Mouse (Mus musculus): ENCODE results near the gene Nr2c1. TPM values are rescaled to one million over a fixed set of nuclear protein-coding genes. Genes with fewer than 3 reads are reported as not detected.

Gene Nr2c1
- polyA plus RNA-seq, 1 experiment from 2014 or later = 6.9 TPM

DNA sequence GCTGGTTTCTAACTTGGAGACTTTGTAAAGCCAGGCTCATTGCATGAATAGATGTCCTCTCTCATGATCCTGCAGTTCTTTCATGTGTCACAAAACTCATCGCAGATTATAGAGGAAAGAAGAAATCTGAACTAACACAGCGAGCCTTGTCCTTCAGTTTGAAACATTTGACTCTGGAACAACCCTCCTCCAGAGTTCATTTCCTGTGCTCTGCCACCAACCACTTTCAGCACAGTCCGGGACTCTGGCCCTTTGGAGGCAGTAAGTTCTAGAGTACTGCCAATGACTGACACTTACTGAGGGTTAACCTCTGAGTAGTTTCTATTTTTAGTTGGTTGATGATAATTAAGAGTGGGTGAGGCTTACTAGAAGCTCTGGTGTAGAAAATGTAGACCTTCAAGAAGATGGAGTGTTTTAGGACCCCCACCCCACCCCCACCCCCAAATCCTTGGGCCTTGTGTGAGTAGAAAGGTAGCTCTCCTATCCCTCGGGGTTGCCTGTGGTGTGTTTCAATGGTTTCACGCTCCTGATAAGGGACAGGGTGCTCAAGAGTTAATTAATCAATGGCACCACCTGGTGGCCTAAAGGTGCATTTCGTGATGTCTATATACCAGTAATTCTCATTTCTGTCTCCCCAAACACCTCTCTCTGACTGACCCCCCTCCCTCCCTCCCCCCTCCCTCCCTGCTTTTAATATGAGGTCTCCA is 31.8 kb upstream of the Nr2c1 start:
- Histone ChIP-seq H3K36me3 (ENCODE audit: control insufficient read depth, insufficient read depth, low read length) (no peaks in the 10 kb centered on the region), H3K9me3 (ENCODE audit: control insufficient read depth, low read length) (no peaks in the 10 kb centered on the region), H3K4me1 (ENCODE audit: control insufficient read depth, insufficient read depth, low read depth, low read length) (no peaks in the 10 kb centered on the region), H3K9ac (ENCODE audit: low read depth, low read length) (no peak overlapping the region), H3K4me2 (ENCODE audit: low read length) (peak overlapping the region; percentile 25; the same call in 1 of the 2 replicates), H3K27ac (ENCODE audit: low read depth, low read length) (no peak overlapping the region), H3K27me3 (replicated peaks; ENCODE audit: control insufficient read depth, insufficient read depth, low read length) (no peaks in the 10 kb centered on the region), H3K4me3 (ENCODE audit: low read length) (no peak overlapping the region)
- WGBS = 38% methylated on average over 6 of the region's 6 CpGs
- ATAC-seq = peak; percentile 77

DNA sequence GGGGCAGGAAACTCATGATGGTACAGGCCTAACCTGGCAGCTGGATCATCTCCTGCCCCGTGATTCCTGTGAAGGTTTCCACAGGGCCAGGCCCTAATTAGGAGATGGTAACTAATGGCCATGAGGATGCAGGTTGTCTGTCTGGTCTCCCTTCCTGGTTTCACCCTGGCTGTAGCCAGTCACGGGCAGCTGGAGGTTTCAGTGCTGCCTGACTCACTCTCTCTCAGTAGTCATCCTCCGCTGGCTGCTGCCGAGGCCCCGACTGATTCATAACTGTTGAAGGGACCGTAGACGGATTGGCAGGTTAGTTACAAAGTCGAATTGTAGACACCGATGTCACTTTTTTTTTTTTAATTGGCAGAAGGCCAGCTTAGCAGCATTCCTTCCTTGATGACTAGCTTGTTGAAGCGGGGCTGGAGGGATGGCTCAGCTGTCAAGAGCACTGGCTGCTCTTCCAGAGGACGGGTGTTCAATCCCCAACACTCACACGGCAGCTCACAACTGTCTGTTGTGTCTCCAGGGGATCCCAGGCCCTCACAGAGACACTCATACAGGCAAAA is 31.0 kb upstream of the Nr2c1 start:
- ATAC-seq = no peak
- Histone ChIP-seq H3K9ac (ENCODE audit: low read depth, low read length) (no peak overlapping the region), H3K27me3 (replicated peaks; ENCODE audit: control insufficient read depth, insufficient read depth, low read length) (no peaks in the 10 kb centered on the region), H3K9me3 (ENCODE audit: control insufficient read depth, low read length) (no peaks in the 10 kb centered on the region), H3K36me3 (ENCODE audit: control insufficient read depth, insufficient read depth, low read length) (no peaks in the 10 kb centered on the region), H3K4me2 (ENCODE audit: low read length) (no peak overlapping the region), H3K4me1 (ENCODE audit: control insufficient read depth, insufficient read depth, low read depth, low read length) (no peaks in the 10 kb centered on the region), H3K27ac (ENCODE audit: low read depth, low read length) (no peak overlapping the region), H3K4me3 (ENCODE audit: low read length) (no peak overlapping the region)
- 70% methylated on average over 12 of the region's 12 CpGs for WGBS

DNA sequence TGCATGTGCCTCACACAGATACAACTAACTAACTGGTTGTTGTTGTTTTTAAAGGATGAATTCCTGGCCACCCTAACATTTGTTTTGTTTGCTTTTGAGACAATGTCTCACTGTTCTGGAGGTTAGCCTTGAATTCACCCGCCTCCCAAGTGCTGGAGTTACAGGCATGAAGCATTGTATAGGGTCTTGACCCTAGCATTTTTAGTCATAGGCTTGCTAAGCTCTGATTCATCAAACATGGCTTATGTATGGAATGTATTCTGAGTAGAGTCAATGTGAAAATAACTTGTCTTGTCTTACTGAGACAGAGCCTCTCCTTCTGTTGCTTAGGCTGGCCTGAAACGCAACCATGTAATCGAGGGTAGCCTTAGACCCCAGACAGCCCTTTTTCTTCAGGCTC is 29.9 kb upstream of the Nr2c1 start:
- H3K27me3 ChIP-seq (replicated peaks; ENCODE audit: control insufficient read depth, insufficient read depth, low read length) = no peaks in the 10 kb centered on the region
- H3K4me1 ChIP-seq (ENCODE audit: control insufficient read depth, insufficient read depth, low read depth, low read length) = no peaks in the 10 kb centered on the region
- H3K9ac ChIP-seq (ENCODE audit: low read depth, low read length) = no peak overlapping the region
- no peak overlapping the region for H3K4me3 ChIP-seq (ENCODE audit: low read length)
- ATAC-seq = no peak
- no peak overlapping the region for H3K4me2 ChIP-seq (ENCODE audit: low read length)
- H3K27ac ChIP-seq (ENCODE audit: low read depth, low read length) = no peak overlapping the region
- no peaks in the 10 kb centered on the region for H3K36me3 ChIP-seq (ENCODE audit: control insufficient read depth, insufficient read depth, low read length)
- H3K9me3 ChIP-seq (ENCODE audit: control insufficient read depth, low read length) = no peaks in the 10 kb centered on the region
- WGBS = 89% methylated on average over 3 of the region's 3 CpGs

GRCm38 (mm10) chr10:94118993-94119392 is 28.8 kb upstream of the Nr2c1 start:
- no peaks in the 10 kb centered on the region for H3K27me3 ChIP-seq (replicated peaks; ENCODE audit: control insufficient read depth, insufficient read depth, low read length)
- H3K36me3 ChIP-seq (ENCODE audit: control insufficient read depth, insufficient read depth, low read length) = no peaks in the 10 kb centered on the region
- no peak overlapping the region for H3K9ac ChIP-seq (ENCODE audit: low read depth, low read length)
- no peak overlapping the region for H3K4me2 ChIP-seq (ENCODE audit: low read length)
- no peaks in the 10 kb centered on the region for H3K4me1 ChIP-seq (ENCODE audit: control insufficient read depth, insufficient read depth, low read depth, low read length)
- 93% methylated on average over 7 of the region's 7 CpGs for WGBS
- H3K9me3 ChIP-seq (ENCODE audit: control insufficient read depth, low read length) = no peaks in the 10 kb centered on the region
- no peak for ATAC-seq
- H3K27ac ChIP-seq (ENCODE audit: low read depth, low read length) = no peak overlapping the region
- H3K4me3 ChIP-seq (ENCODE audit: low read length) = no peak overlapping the region

- no peaks in the 10 kb centered on the region for H3K36me3 ChIP-seq (ENCODE audit: control insufficient read depth, insufficient read depth, low read length)
- no peaks in the 10 kb centered on the region for H3K4me1 ChIP-seq (ENCODE audit: control insufficient read depth, insufficient read depth, low read depth, low read length)
- no peaks in the 10 kb centered on the region for H3K27me3 ChIP-seq (replicated peaks; ENCODE audit: control insufficient read depth, insufficient read depth, low read length)
- H3K4me2 ChIP-seq (ENCODE audit: low read length) = no peak overlapping the region
- no peak overlapping the region for H3K9ac ChIP-seq (ENCODE audit: low read depth, low read length)
- H3K9me3 ChIP-seq (ENCODE audit: control insufficient read depth, low read length) = no peaks in the 10 kb centered on the region
- ATAC-seq = no peak
- WGBS = 92% methylated on average over 9 of the region's 9 CpGs
- no peak overlapping the region for H3K27ac ChIP-seq (ENCODE audit: low read depth, low read length)
- no peak overlapping the region for H3K4me3 ChIP-seq (ENCODE audit: low read length)
Observed at GRCm38 (mm10) chr10:94120676-94121075, 27.1 kb upstream of the Nr2c1 start.

DNA sequence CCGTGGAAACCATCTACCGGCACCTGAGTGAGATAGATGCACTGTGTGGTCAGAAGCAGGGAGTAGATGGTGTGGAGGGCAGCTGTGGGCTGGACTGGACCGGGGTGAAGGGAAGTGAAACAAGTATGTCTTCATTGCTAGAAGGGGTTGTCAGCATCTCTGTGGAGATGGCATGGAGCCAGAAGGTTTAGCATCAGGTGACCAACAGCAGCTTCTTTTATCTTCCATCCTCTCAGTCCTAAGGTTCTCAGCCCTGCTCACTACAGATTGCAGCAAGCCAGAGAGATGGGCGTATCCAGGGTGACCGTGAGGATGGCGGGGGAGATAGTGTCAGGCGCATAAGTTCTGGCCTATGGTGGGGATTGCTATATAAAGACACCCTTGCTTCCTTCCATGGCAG is 25.2 kb upstream of the Nr2c1 start:
- Histone ChIP-seq H3K9ac (ENCODE audit: low read depth, low read length) (no peak overlapping the region), H3K9me3 (ENCODE audit: control insufficient read depth, low read length) (no peaks in the 10 kb centered on the region), H3K4me3 (ENCODE audit: low read length) (no peak overlapping the region), H3K4me2 (ENCODE audit: low read length) (no peak overlapping the region), H3K36me3 (ENCODE audit: control insufficient read depth, insufficient read depth, low read length) (0 out of 2 replicates have a peak, but pooled peaks cover 3% of the 10 kb centered on the region), H3K27ac (ENCODE audit: low read depth, low read length) (no peak overlapping the region), H3K27me3 (replicated peaks; ENCODE audit: control insufficient read depth, insufficient read depth, low read length) (no peaks in the 10 kb centered on the region), H3K4me1 (ENCODE audit: control insufficient read depth, insufficient read depth, low read depth, low read length) (no peaks in the 10 kb centered on the region)
- ATAC-seq = no peak
- WGBS = 93% methylated on average over 7 of the region's 7 CpGs

GRCm38 (mm10) chr10:94123581-94123980 is 24.2 kb upstream of the Nr2c1 start:
- Histone ChIP-seq H3K4me1 (ENCODE audit: control insufficient read depth, insufficient read depth, low read depth, low read length) (no peaks in the 10 kb centered on the region), H3K27ac (ENCODE audit: low read depth, low read length) (no peak overlapping the region), H3K9me3 (ENCODE audit: control insufficient read depth, low read length) (no peaks in the 10 kb centered on the region), H3K9ac (ENCODE audit: low read depth, low read length) (no peak overlapping the region), H3K4me3 (ENCODE audit: low read length) (no peak overlapping the region), H3K4me2 (ENCODE audit: low read length) (no peak overlapping the region), H3K27me3 (replicated peaks; ENCODE audit: control insufficient read depth, insufficient read depth, low read length) (no peaks in the 10 kb centered on the region), H3K36me3 (ENCODE audit: control insufficient read depth, insufficient read depth, low read length) (0 out of 2 replicates have a peak, but pooled peaks cover 3% of the 10 kb centered on the region)
- ATAC-seq = no peak
- WGBS = 66% methylated on average over 5 of the region's 5 CpGs

DNA sequence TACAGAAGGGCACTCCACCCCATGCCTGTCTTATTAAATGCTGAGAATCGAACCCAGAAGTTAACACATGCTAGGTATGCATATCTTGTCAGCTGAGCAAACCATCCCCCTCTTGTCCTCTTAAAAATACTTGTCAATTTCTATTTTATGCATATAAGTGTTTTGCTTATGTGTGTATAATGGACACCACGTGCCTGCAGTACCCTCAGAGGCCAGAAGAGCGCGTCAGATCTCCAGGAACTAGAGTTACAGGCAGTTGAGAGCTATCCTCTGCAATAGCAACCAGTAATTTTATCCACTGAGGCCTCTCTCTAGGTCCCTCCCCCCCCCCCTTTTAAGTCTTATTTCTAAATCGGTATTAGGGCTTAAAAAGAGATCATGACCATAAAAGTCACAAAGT is 23.4 kb upstream of the Nr2c1 start:
- H3K27ac ChIP-seq (ENCODE audit: low read depth, low read length) = no peak overlapping the region
- no peak for ATAC-seq
- no peak overlapping the region for H3K9ac ChIP-seq (ENCODE audit: low read depth, low read length)
- no peak overlapping the region for H3K4me3 ChIP-seq (ENCODE audit: low read length)
- peaks cover 3% of the 10 kb centered on the region; the same call in 1 of the 2 replicates for H3K4me1 ChIP-seq (ENCODE audit: control insufficient read depth, insufficient read depth, low read depth, low read length)
- WGBS = 78% methylated on average over 5 of the region's 5 CpGs
- H3K4me2 ChIP-seq (ENCODE audit: low read length) = no peak overlapping the region
- H3K9me3 ChIP-seq (ENCODE audit: control insufficient read depth, low read length) = no peaks in the 10 kb centered on the region
- no peaks in the 10 kb centered on the region for H3K27me3 ChIP-seq (replicated peaks; ENCODE audit: control insufficient read depth, insufficient read depth, low read length)
- 0 out of 2 replicates have a peak, but pooled peaks cover 3% of the 10 kb centered on the region for H3K36me3 ChIP-seq (ENCODE audit: control insufficient read depth, insufficient read depth, low read length)

GRCm38 (mm10) chr10:94129680-94130119 is 18.1 kb upstream of the Nr2c1 start:
- H3K27ac ChIP-seq (ENCODE audit: low read depth, low read length) = peak overlapping the region; percentile 61; the same call in 1 of the 2 replicates
- H3K9me3 ChIP-seq (ENCODE audit: control insufficient read depth, low read length) = no peaks in the 10 kb centered on the region
- WGBS = 14% methylated on average over 9 of the region's 9 CpGs
- H3K4me2 ChIP-seq (ENCODE audit: low read length) = no peak overlapping the region
- H3K27me3 ChIP-seq (replicated peaks; ENCODE audit: control insufficient read depth, insufficient read depth, low read length) = no peaks in the 10 kb centered on the region
- peak; percentile 93 for ATAC-seq
- H3K4me3 ChIP-seq (ENCODE audit: low read length) = no peak overlapping the region
- H3K9ac ChIP-seq (ENCODE audit: low read depth, low read length) = no peak overlapping the region
- peaks cover 6% of the 10 kb centered on the region; the same call in 1 of the 2 replicates for H3K4me1 ChIP-seq (ENCODE audit: control insufficient read depth, insufficient read depth, low read depth, low read length)
- H3K36me3 ChIP-seq (ENCODE audit: control insufficient read depth, insufficient read depth, low read length) = 0 out of 2 replicates have a peak, but pooled peaks cover 3% of the 10 kb centered on the region
